Mouse (Mus musculus) CD4-positive, CD25-positive, alpha-beta regulatory T cell, adult 4 months (primary cell): ENCODE measurements around the gene Sgce. TPM values are rescaled to one million over a fixed set of nuclear protein-coding genes. Genes with fewer than 3 reads are reported as not detected.
"Not testable (repeated sequence)": the region's sequence is repeated elsewhere in the genome, so short reads cannot be mapped to it uniquely, and the experiment has no call there.

Experiments
- ATAC-seq: one replicate; pipeline ENCODE4 v1.8.0; 2017
- polyA plus RNA-seq, 2 experiments: library from polyadenylated mRNA; unstranded; fragments of 100-300 nt; shearing (Covaris generic); gene quantifications; one replicate each; pipeline ENCODE4 v1.2.1; 2017

Gene Sgce
- polyA plus RNA-seq, 2 experiments from 2014 or later, result 0.15 TPM; not detected in 1

DNA sequence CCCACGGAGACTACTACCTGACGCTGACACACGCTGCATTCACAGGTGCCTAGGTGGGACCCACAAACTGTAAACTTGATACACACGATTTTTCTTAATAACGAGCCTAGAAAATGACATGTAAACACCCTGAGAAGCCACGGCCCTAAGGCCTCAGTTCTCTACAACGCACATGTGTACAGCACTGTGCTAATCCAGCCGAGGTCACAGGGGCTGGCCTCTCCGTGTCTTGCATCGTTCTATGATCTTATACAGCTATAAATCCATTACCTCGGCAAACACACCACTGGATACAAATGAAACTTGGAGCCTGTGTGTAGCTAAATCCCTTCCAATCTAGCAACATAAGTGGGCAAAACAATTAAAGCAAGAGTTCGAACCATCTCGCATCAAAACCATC is 24.3 kb downstream of the Sgce start:
- no peak for ATAC-seq

DNA sequence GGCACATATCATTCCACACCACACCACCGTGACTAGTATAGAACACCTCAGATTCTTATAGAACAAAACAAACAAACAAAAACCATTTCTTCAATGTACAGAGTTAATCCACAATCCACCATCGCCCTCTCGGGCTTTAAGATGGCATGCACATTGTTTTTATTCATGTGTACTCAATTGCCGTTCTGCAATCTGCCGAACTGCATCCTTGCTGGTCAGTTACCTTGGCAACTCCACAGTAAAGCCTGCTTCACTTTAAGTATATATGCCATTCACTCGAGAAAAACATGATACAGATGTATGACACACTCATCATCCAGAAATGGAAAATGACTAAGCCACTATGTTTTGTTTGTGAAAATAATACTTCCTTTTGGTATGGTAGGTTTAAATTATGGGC is 24.9 kb downstream of the Sgce start:
- ATAC-seq, result no peak

DNA sequence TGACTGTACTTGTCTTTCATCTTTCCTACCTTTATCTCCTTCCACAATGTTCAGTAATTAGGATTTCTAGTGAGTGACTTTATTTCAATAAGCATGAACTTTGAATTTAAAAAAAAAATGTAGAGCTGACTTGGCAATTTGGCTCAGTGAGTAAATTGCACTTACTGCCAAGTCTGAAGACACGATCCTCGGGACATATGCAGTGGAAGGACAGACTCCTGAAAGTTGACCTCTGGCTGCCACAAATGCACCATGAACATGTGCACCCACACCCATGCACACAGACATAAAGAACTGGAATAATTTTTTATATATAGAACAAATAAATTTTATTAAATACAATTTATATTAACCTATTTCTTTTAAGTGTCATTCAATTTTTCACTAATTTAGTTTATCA is 29.7 kb downstream of the Sgce start:
- ATAC-seq, result no peak

- no peak for ATAC-seq
Observed at GRCm38 (mm10) chr6:4716171-4716570, 30.8 kb downstream of the Sgce start.

DNA sequence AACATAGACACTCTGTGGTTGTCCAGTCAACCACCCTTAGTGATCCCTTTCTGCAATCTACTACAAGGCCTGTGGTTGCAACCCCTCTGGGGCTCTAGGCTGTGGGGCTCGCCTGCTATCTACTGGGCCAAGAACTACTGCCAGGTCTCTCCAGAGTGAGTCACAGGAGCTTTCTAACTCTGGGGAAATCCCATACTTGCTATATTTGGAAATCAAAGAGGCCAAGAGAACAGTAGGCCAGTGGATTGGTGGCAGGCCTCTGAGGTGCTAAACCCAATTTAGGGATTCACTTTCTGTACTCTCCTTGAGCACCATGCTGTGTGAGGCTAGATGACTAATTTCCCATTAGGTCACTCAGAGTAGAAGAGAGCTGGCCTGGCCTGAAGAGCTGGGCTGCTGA is 38.0 kb downstream of the Sgce start:
- ATAC-seq, result no peak

DNA sequence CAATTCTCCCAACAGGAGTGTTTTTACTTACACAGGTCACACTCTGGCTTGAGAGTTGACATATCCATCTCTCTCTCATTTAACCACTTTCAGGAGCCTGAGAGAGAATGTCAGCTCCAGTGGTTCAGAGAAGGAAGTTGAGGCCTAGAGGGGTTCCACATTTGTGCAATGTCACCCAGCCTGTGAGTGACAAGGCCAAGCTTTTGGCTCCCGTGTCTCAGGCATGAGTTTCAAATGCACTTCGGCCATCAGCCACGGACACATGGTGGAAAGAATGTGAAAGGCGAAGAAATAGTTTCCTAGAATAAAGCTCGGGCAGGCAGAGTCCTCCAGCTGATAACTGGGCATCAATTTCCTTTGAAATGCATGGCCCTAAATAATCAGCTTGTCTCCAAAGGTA is 40.6 kb downstream of the Sgce start:
- no peak for ATAC-seq

- no peak for ATAC-seq
Observed at GRCm38 (mm10) chr6:4703908-4704307, 43.1 kb downstream of the Sgce start.

- no peak for ATAC-seq
Observed at GRCm38 (mm10) chr6:4701641-4702040, 45.4 kb downstream of the Sgce start.

GRCm38 (mm10) chr6:4695778-4696177 is 51.2 kb downstream of the Sgce start:
- no peak for ATAC-seq

GRCm38 (mm10) chr6:4694672-4695231 is 52.3 kb downstream of the Sgce start:
- no peak for ATAC-seq

GRCm38 (mm10) chr6:4693544-4693943 is 53.5 kb downstream of the Sgce start:
- no peak for ATAC-seq

- ATAC-seq, result no peak
Observed at GRCm38 (mm10) chr6:4690438-4690837, 56.6 kb downstream of the Sgce start.

DNA sequence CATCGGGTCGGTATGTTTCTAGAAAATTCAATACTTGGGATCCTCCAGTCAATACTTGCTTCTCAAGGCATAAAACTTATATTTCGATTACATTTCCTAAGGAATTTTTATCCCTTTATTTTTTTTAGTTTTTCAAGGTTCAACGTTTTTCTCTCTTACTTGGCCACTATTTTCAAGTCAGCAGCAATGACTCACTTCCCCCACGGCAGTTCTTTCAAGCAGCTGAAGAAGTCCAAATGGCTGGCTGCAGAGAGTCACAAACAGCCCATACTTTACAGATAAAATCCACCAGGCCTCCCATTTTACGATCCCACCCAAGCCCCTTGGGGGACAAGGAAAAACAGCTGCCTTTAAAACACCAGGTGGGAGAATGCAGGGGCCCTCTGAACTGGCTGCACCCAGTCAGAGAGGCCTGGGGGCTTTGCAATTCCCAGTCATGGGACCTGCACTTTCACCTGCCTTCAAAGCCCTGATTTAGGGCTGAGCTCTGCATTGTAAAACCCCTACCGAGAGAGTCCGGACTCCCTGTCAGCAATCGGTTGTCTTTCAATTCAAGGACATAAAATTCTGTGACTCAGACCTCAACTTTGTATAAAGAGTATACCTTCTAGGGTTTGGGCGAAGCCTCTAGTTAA is 62.2 kb downstream of the Sgce start:
- no peak for ATAC-seq

DNA sequence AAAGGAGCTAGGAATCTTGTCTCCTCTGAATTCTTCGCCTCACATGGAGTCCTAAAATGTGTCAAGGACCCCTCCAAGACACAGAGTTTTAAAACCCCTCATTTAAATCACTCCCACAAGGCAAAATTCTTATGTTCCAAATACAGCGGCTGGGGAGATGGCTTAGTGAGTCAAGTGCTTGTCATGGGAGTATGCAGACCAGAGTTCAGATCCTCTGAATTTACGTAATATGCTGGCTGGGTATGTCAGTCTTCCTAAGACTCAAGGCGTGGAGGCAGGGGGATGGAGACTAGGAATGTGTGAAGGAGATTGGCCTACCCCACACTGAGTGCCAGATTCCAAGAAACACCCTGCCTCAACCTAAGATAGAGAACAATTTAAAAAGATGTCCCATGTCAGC is 66.4 kb downstream of the Sgce start:
- no peak for ATAC-seq

DNA sequence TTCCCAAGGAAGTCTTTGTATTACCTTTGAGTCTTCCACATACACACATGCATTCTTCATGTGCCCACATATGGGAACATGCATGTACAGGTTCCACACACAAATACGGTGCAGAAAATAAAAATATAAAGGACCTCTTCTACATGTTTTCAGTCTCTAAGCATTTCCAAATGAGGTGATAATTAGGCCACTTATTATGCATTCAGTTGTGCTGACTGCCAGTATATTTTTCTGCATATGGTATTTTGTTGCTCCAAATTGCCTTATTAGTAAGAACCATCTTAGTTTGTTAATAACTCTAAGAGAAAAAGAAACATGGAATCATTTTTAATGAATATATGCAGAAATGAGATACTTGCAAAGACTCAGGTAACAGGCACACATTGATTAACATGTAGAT is 67.0 kb downstream of the Sgce start:
- no peak for ATAC-seq

- no peak for ATAC-seq
Observed at GRCm38 (mm10) chr6:4677356-4677761, 69.6 kb downstream of the Sgce start.

DNA sequence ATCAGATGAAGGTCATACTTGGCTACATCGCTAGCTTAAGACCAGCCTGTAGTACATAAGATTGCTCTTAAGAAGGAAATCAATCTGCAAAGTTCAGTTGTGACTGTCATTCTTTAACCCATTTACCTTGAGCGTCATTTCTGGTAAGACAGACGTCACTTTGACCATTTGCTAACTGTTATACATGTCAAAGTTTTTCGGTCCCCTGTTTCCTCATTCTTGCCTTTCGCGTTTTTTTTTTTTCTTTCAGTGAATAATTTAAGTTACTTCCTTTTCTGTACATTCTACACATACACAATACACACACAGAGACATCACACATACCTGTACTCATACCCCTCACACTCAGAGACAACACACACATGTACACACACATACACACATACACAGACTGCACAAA is 81.9 kb downstream of the Sgce start:
- ATAC-seq, result no peak

- no peak for ATAC-seq
Observed at GRCm38 (mm10) chr6:4664313-4664712, 82.7 kb downstream of the Sgce start.

- no peak for ATAC-seq
Observed at GRCm38 (mm10) chr6:4663516-4663915, 83.5 kb downstream of the Sgce start.

DNA sequence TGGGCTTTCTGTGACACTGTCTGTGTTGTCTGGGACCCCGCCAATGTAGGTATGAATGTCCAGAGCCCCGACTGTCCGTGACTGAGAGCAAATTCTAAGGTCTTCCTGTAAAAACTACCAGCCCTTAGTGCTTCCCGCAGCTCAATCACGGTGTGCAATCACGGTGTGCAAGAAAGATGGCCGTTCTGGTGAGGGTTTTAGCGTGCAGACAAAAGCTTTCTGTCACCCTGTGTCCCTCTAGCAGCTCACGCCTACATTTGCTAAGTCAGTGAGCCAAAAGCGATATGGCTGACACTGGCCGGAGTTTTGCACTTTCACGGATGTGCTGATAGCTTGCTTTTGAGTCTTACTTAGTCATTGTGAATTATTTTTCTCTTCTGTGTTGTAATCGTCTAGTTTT is 88.1 kb downstream of the Sgce start:
- no peak for ATAC-seq

GRCm38 (mm10) chr6:4655924-4656323 is 91.1 kb downstream of the Sgce start:
- no peak for ATAC-seq

DNA sequence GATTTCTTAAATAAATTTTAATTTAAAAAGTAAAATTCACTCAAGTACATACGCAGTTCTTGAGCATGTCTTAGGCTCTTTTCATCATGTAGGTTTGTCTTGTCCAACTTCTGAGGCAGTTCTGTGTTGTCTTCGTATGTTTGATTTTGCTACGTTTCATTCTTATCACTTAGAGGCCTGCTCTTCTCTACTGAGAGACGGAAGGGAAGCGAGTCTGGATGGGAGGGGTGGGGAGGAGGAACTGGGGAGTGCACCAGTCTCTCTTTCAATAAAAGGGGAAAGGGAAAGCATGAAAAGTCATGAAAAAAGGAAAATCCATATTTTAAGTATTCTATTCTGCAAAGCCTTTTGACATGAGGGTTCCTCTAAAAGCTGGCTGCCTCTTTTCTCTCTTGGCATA is 91.5 kb downstream of the Sgce start:
- ATAC-seq, result no peak

DNA sequence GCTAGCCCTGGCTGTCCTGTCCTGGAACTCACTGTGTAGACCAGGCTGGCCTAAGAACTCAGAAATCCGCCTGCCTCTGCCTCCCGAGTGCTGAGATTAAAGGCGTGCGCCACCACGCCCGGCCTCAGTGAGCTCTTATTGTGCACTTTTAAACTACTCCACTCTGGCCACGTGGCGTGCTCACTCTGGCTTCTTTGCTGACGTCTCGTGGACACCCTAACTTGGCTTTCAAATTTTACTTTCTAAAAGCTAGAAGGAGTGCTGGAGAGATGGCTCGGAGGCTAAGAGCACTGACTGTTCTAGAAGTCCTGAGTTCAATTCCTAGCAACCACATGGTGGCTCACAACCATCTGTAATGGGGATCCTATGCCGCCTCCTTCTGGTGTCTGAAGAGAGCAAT is 93.3 kb downstream of the Sgce start:
- ATAC-seq, result not testable (repeated sequence)

- no peak for ATAC-seq
Observed at GRCm38 (mm10) chr6:4652596-4653134, 94.3 kb downstream of the Sgce start.

DNA sequence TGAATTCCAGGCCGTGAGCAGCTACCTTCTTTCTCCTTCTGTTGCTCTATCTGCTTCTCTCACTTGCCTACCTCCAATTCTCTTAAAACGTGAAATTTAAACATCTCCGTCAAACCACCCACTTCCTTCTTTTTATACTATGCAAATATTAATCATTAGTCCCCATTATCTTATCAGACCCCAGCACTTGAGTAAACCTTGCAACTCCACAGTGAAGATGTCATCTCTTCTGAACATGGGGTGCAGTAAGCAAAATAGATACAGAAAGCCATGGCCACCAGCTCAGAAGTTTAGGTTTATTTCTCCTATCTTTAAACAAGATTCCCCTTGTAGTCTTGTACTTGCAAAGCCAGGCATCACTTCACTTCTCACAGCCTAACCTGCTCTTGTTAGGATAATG is 99.7 kb downstream of the Sgce start:
- ATAC-seq, result no peak
